Mouse (Mus musculus) layer of hippocampus, postnatal 10 days (tissue): Measurements from ENCODE around the gene Armc10. TPM values are rescaled to one million over a fixed set of nuclear protein-coding genes. Genes with fewer than 3 reads are reported as not detected.
"Not testable (repeated sequence)": the region's sequence is repeated elsewhere in the genome, so short reads cannot be mapped to it uniquely, and the experiment has no call there.

Experiments
- DNase-seq, 2 experiments: peaks; one replicate each; pipeline ENCODE4 v3.0.0; 2021; ENCODE audit warnings: low spot score in 2 of 2
- long read RNA-seq: library from polyadenylated mRNA; stranded (forward); transcript quantifications from one replicate; pipeline ENCODE4 v2.0.0, GENCODE M21; 2023
- total RNA-seq, 2 experiments: library from RNA; stranded (reverse); gene quantifications; 2 replicates each; pipeline ENCODE4 v1.2.3; 2021

Armc10 gene
- total RNA-seq, result 10 to 100 TPM; 25.9 to 32.5 TPM
- long read RNA-seq, transcript Armc10-201 (6 exons, 2,221 nt), result major isoform, 24 of 29 reads
- long read RNA-seq, partial matches to known transcripts, result 2 of 29 reads
- long read RNA-seq, other reads (novel, unspliced or antisense), result 2 of 29 reads

- peak; percentile 77 to 83 for DNase-seq
These were observed at the start of gene Armc10, which contains the start of gene Fbxl13 for GRCm38 (mm10) chr5:21645439-21646132. Gene Armc10 (plus strand): TSS chr5:21645813. Gene Fbxl13 (minus strand): TSS chr5:21645634.

- DNase-seq, result not testable (repeated sequence)
These were observed 46.1 kb upstream of the Armc10 start for GRCm38 (mm10) chr5:21599536-21599935.

DNA sequence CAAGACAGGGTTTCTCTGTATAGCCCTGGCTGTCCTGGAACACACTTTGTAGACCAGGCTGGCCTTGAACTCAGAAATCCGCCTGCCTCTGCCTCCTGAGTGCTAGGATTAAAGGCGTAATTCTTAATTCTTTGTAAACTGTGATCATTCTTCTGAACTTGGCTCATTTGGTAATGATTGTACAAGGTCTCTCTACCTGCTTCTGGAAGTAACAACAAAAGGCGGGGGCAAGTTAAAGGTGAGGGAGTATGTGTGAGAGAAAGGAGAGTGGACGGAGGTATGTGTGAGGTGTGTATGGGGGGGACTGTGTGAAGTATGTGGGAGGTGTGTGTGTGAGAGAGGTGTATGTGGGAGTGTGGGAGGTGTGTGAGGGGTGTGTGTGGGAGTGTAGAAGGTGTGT is 45.7 kb upstream of the Armc10 start:
- DNase-seq, result no peak

DNA sequence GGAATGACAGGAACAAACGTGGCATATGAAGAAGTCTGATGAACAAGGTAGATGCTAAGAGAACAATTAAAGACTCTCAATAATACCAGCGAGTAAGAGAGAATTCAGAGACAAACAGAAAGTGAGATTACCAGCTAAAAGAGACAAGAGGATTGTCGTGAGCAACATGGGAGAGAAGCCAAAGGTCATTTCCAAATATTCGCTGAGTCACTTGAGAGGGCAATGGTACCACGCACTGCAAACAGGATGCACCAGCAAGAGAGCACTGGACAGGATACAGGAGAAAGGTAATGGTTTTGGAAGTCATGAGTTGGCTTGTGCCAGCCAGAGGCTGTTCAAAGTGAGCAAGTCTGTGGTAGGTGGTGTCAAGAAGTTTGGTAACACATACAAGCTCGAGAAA is 39.7 kb upstream of the Armc10 start:
- no peak for DNase-seq

GRCm38 (mm10) chr5:21608311-21609304 is 37.0 kb upstream of the Armc10 start:
- DNase-seq, result peak; percentile 8 to 23

DNA sequence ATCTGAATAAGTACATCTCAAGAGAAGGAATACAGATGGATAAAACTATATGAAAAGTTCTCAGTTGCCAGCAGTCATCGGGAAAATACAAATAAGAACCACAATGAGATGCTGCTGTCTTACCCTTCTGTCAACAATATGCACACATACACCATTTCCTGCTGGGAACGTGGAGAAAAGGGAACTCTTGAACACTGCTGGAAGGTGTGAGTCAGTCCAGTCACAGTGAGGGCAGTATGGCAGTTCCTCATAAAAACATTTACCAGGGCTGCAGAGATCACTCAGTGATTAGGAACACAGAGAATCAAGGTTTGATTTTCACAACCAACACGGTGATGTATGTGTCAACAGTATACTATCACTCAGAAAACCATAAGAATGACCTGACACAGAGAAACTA is 34.6 kb upstream of the Armc10 start:
- no peak for DNase-seq

DNA sequence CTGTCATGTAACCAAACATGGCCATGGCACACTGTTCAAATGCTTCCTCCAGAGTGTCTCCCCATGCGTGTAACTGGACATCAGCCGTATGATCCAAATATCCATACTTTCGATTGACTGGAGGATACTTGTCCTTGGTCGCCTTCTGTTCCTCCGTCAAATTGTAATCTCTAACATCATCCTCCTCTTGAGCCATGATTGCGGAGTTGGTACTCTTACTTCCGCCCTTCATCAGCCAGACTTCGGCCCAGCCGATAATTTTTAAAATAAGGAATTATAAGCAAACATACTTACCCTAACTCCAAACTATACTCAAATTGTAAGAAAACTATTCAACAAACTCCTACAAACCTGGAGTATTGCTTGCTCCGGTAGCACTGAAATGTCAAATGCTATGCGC is 31.3 kb upstream of the Armc10 start:
- DNase-seq, result not testable (repeated sequence)

DNA sequence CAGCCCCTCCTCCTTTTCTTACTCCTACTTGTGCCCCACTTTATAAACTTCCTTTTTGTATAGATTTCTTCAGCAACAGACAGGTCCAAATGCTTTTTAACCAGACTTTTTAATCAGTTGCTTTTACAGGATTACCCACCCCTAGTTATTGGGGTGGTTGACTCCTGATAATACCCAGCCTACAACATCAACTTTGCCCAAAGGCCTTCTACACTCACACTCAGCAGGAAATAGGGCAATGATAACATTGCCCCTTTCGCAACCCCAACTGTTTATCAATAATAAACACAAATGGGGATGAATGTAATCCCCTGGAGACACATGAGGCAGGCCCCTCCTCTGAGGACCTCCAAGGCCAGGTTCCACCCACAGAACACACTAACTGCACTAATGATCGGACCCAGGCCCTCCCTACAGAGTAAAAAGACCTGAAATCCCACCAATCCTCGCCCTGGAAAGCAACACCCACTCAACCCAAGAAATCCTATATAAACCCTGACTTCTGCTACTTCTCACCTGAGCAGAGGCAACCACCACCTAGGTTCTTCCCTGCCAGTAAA is 29.1 kb upstream of the Armc10 start:
- DNase-seq, result no peak

- no peak for DNase-seq
These were observed 19.7 kb upstream of the Armc10 start for GRCm38 (mm10) chr5:21625916-21626315.

DNA sequence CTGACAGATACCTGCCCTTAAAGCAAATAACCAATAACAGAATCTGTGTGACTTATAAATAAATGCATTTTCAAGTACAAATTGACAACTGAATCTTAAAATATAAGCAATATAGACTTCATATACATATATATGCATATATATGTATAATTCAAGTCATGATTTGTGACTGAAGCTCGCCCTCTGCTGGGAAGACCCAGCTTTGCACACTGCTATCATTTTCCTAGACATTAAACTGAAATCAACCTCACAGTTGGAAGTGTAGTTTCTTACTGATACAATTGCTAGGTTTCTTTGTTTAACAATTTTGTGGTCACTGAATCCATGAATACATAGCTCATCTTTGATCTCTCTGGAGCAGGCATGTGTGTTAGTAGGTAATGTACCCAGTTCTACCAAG is 4.7 kb upstream of the Armc10 start:
- peak; percentile 45 to 57 for DNase-seq

DNA sequence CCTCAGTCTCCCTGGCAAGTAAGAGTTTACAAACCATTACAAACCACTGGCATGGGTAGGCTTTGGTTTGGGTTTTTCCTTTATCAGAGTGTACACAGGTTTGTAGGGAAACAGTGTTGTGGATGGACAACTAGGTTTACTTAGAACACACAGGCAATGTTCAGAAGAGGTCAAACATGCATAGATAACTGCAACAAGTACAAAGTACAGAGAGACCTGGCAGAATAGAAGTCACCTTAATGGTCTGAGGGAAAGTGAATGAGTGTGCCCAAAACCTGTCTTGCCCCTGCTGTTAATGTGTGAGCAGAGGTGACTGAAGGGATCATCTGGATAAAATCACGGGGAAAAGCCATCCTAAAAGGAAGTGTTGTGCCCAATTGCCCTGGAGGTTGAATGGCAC is 2.0 kb upstream of the Armc10 start:
- DNase-seq, result no peak

DNA sequence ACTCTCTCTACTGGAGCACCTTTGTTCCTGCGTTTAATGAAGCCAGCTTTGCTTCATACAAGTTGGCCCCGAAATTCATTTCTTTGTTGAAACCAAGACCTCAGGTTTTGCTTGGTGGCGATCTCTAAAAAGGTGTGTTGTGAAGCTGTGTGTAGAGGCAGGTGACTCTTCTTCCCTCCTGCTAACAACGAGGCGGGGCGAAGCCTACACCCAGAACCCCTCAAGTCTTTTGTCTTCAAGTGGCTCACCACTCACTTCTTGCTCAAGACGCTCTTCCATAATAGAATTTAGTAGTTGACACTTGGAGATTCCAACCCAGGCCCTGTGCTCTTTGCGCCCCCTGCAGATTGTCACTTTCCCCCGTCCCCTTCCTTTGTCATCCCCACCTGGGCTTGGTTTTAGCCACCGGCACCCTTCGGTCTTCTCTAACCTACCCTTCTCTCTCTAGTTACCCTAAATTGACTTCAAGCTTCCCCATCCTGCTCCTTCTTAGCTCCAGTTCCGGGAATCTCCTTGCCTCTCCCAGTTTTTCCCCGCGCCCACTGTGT is 648 bp upstream of the Armc10 start:
- DNase-seq, result no peak

DNA sequence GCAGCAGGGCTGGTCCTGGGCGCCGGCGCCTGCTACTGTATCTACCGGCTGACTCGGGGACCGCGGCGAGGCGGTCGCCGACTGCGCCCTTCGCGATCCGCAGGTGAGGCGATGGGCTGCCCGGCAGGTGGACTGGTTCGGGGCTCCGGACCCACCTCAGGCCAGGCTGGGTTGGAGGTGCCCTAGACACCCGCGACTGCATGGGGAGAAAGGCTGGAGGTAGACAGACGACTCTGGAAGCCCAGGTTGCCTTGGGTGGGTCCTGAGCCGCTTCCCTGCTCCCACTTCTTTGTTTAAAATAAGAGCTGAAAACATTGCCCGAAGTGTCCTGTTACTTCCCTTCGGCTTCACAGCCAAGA is 499 bp downstream of the Armc10 start:
- no peak for DNase-seq

DNA sequence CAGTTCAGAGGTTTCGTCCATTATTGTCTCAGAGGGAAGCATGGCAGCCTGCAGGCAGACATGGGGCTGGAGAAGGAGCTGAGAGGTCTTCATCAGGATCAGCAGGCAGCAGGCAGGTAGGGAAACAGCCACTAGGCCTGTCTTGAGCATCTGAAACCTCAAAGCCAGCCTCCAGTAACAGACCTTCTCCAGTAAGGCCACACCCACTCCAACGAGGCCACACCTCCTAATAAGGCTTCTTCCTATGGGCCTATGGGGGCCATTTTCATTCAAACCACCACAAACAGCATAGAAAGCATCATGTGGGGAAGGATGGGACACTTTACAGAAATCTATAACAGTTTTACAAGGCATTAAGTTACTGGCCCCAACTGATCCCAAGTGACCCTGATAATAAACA is 5.1 kb downstream of the Armc10 start:
- no peak for DNase-seq

GRCm38 (mm10) chr5:21651885-21652612 is 6.4 kb downstream of the Armc10 start:
- no peak for DNase-seq

DNA sequence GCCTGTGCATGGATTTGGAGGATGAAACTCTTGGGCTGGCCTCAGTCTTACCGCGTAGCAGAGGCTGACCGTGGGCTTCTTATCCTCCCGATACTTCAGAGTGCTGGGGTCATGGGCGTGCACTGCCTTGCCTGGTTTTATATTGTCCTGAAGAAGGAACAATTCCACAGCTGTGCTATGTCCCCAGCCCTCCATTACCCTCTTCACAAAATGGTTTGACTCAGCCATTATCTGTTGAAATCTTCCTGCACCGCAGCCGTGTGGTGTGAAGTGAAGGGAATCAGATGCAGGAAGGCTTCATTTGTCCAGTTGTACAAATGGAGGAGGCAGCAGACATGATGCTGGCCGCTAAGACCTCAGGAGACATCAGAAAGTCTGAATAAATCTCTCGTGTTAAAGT is 11.3 kb downstream of the Armc10 start:
- DNase-seq, result no peak

DNA sequence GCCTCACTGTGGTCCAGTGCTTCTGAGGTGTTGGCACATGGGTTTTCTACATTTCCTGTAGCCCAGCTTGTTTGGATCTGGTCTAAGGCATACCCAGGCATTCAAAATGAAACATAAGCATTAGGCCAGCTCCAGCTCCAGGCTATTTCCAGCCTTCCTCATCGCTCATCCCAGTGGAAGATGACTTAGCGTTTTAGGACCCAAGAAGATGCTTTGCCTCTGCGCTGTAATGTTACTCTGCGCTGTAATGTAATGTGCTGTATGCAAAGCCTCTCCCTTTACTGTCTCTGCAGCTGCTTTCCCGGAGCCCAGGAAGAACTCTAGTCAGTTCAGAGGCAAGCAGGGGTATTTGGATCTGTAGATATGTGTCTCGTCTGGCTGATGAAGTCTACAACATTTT is 12.4 kb downstream of the Armc10 start:
- no peak for DNase-seq

DNA sequence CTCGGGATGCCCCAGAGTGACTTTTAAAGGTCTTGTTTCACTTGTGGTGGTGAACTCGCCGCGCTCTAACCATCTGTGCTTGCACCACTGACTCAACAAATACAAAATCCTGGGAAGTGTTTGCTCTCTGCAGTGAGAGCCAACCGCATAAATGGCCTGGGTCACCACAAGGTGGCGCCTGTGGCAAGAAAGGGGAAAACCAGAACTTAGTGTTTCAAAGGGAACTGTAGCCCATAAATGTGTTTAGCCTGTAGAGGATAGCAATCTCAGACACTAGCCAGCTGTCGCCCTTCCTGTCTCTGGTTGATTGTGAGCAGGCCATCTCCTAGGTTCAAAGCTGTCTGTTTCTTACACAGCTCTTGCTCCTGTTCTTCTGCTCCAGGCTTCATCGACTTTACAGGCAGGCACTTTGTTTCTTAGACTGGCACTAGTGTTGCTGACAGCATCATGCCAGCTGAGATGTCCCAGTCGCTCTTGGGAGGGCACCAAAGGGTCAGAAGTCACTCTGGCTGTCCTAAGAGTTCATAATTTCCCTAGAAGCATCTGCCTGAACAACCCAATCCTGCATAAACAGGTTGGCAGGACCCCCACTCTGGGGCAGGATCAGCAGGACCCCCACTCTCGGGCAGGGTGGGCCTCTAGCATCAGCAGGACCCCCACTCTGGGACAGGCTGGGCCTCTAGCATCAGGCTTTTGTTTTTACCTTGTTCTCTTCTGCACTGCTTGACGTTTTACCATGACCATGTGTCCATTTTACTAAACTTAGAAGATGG is 13.2 kb downstream of the Armc10 start:
- peak; percentile 86 to 88 for DNase-seq

- DNase-seq, result no peak
These were observed 15.2 kb downstream of the Armc10 start for GRCm38 (mm10) chr5:21660850-21661249.

GRCm38 (mm10) chr5:21663081-21663480 is 17.5 kb downstream of the Armc10 start:
- DNase-seq, result no peak
